Mouse (Mus musculus): ENCODE measurements around the gene Thap8. TPM values are rescaled to one million over a fixed set of nuclear protein-coding genes. Genes with fewer than 3 reads are reported as not detected.

Thap8 gene
- polyA plus RNA-seq, 1 experiment from 2014 or later, result 0.22 TPM

DNA sequence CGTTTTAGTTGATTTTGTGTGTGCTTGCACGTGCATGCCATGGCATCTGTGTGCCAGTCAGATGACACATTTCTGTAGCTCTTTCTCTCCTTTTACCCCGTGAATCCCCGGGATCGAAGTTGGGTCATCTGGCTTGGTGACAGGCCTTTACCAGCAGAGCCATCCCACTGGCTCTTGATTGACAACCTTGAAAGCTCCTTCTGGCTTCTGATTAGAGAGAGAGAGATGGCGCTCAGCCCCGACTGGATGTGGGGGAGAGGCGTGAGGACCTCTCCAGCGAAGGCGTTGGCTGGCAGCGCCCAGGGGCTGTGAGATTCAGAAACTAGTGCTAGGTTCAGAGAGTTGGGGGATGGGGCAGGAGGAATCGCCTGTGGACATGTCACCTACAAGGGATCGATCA lies 13.9 kb downstream of the Thap8 start:
- Histone ChIP-seq H3K9me3 (ENCODE audit: control insufficient read depth, low read length) (no peaks in the 10 kb centered on the region), H3K9ac (ENCODE audit: low read depth, low read length) (no peak overlapping the region), H3K4me1 (ENCODE audit: control insufficient read depth, insufficient read depth, low read length) (0 out of 2 replicates have a peak, but pooled peaks cover 5% of the 10 kb centered on the region), H3K4me2 (ENCODE audit: low read depth, low read length) (no peak overlapping the region), H3K27me3 (replicated peaks; ENCODE audit: control insufficient read depth, insufficient read depth, low read length) (no peaks in the 10 kb centered on the region), H3K36me3 (ENCODE audit: control insufficient read depth, insufficient read depth, low read length) (no peaks in the 10 kb centered on the region), H3K27ac (ENCODE audit: low read length) (no peak overlapping the region), H3K4me3 (ENCODE audit: low read length) (no peak overlapping the region)
- no peak for ATAC-seq
- WGBS, result 84% methylated on average over 13 of the region's 13 CpGs

- Histone ChIP-seq H3K9me3 (ENCODE audit: control insufficient read depth, low read length) (no peaks in the 10 kb centered on the region), H3K4me2 (ENCODE audit: low read depth, low read length) (no peak overlapping the region), H3K27me3 (replicated peaks; ENCODE audit: control insufficient read depth, insufficient read depth, low read length) (no peaks in the 10 kb centered on the region), H3K27ac (ENCODE audit: low read length) (no peak overlapping the region), H3K9ac (ENCODE audit: low read depth, low read length) (no peak overlapping the region), H3K4me3 (ENCODE audit: low read length) (no peak overlapping the region), H3K36me3 (ENCODE audit: control insufficient read depth, insufficient read depth, low read length) (0 out of 2 replicates have a peak, but pooled peaks cover 3% of the 10 kb centered on the region), H3K4me1 (ENCODE audit: control insufficient read depth, insufficient read depth, low read length) (0 out of 2 replicates have a peak, but pooled peaks cover 5% of the 10 kb centered on the region)
- no peak for ATAC-seq
- WGBS, result 82% methylated on average over 5 of the region's 5 CpGs
Measured at GRCm38 (mm10) chr7:30294296-30294695, 14.4 kb downstream of the Thap8 start.

- H3K4me3 ChIP-seq (ENCODE audit: low read length), result no peak overlapping the region
- H3K4me1 ChIP-seq (ENCODE audit: control insufficient read depth, insufficient read depth, low read length), result 0 out of 2 replicates have a peak, but pooled peaks cover 5% of the 10 kb centered on the region
- H3K4me2 ChIP-seq (ENCODE audit: low read depth, low read length), result no peak overlapping the region
- no peaks in the 10 kb centered on the region for H3K9me3 ChIP-seq (ENCODE audit: control insufficient read depth, low read length)
- no peak overlapping the region for H3K27ac ChIP-seq (ENCODE audit: low read length)
- H3K36me3 ChIP-seq (ENCODE audit: control insufficient read depth, insufficient read depth, low read length), result 0 out of 2 replicates have a peak, but pooled peaks cover 3% of the 10 kb centered on the region
- ATAC-seq, result peak; percentile 29; the same call in 1 of the 2 replicates
- H3K9ac ChIP-seq (ENCODE audit: low read depth, low read length), result no peak overlapping the region
- H3K27me3 ChIP-seq (replicated peaks; ENCODE audit: control insufficient read depth, insufficient read depth, low read length), result no peaks in the 10 kb centered on the region
- WGBS, result 51% methylated on average over 10 of the region's 10 CpGs
Measured at GRCm38 (mm10) chr7:30295103-30295502, 15.2 kb downstream of the Thap8 start.

DNA sequence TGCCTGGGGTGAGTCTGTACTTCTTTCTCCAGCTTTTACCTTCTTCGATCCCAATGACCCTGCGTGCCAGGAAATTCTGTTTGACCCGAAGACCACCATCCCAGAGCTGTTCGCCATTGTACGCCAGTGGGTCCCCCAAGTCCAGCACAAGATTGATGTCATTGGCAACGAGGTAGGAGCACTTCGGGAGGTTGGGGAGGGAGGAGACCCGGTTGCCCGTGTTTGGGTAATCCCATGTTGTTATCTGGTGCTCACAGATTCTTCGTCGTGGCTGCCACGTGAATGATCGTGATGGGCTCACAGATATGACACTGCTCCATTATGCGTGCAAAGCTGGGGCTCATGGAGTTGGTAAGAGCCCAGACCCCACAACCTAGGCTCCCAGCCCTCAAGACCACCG lies 16.9 kb downstream of the Thap8 start:
- no peaks in the 10 kb centered on the region for H3K9me3 ChIP-seq (ENCODE audit: control insufficient read depth, low read length)
- no peak overlapping the region for H3K9ac ChIP-seq (ENCODE audit: low read depth, low read length)
- 0 out of 2 replicates have a peak, but pooled peaks cover 5% of the 10 kb centered on the region for H3K4me1 ChIP-seq (ENCODE audit: control insufficient read depth, insufficient read depth, low read length)
- H3K36me3 ChIP-seq (ENCODE audit: control insufficient read depth, insufficient read depth, low read length), result 0 out of 2 replicates have a peak, but pooled peaks cover 3% of the 10 kb centered on the region
- H3K27ac ChIP-seq (ENCODE audit: low read length), result no peak overlapping the region
- H3K27me3 ChIP-seq (replicated peaks; ENCODE audit: control insufficient read depth, insufficient read depth, low read length), result no peaks in the 10 kb centered on the region
- 91% methylated on average over 15 of the region's 15 CpGs for WGBS
- H3K4me2 ChIP-seq (ENCODE audit: low read depth, low read length), result no peak overlapping the region
- H3K4me3 ChIP-seq (ENCODE audit: low read length), result no peak overlapping the region
- ATAC-seq, result no peak

DNA sequence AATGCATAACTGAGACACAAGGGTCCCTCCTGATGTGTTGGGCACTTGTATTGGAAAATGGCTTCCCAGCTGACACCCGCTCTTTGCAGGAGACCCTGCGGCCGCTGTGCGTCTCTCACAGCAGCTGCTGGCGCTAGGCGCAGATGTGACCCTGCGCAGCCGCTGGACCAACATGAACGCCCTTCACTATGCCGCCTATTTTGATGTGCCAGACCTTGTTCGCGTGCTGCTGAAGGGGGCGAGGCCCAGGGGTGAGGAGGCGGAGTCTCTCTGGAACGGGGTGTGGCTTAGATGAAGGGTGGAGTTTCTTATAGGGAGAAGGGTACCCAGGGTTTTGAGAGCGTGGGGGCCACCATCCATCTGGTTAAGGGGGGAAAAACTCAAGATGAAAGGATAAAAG lies 17.4 kb downstream of the Thap8 start:
- no peak for ATAC-seq
- Histone ChIP-seq H3K9ac (ENCODE audit: low read depth, low read length) (no peak overlapping the region), H3K27ac (ENCODE audit: low read length) (no peak overlapping the region), H3K4me1 (ENCODE audit: control insufficient read depth, insufficient read depth, low read length) (0 out of 2 replicates have a peak, but pooled peaks cover under 1% of the 10 kb centered on the region), H3K36me3 (ENCODE audit: control insufficient read depth, insufficient read depth, low read length) (0 out of 2 replicates have a peak, but pooled peaks cover 3% of the 10 kb centered on the region), H3K9me3 (ENCODE audit: control insufficient read depth, low read length) (no peaks in the 10 kb centered on the region), H3K4me3 (ENCODE audit: low read length) (no peak overlapping the region), H3K27me3 (replicated peaks; ENCODE audit: control insufficient read depth, insufficient read depth, low read length) (no peaks in the 10 kb centered on the region), H3K4me2 (ENCODE audit: low read depth, low read length) (no peak overlapping the region)
- 79% methylated on average over 16 of the region's 16 CpGs for WGBS

- Histone ChIP-seq H3K27ac (ENCODE audit: low read length) (no peak overlapping the region), H3K4me2 (ENCODE audit: low read depth, low read length) (no peak overlapping the region), H3K9ac (ENCODE audit: low read depth, low read length) (no peak overlapping the region), H3K36me3 (ENCODE audit: control insufficient read depth, insufficient read depth, low read length) (0 out of 2 replicates have a peak, but pooled peaks cover 3% of the 10 kb centered on the region), H3K27me3 (replicated peaks; ENCODE audit: control insufficient read depth, insufficient read depth, low read length) (no peaks in the 10 kb centered on the region), H3K4me1 (ENCODE audit: control insufficient read depth, insufficient read depth, low read length) (no peaks in the 10 kb centered on the region), H3K9me3 (ENCODE audit: control insufficient read depth, low read length) (no peaks in the 10 kb centered on the region), H3K4me3 (ENCODE audit: low read length) (no peak overlapping the region)
- no peak for ATAC-seq
- WGBS, result 47% methylated on average over 3 of the region's 3 CpGs
Measured at GRCm38 (mm10) chr7:30300914-30301313, 21.0 kb downstream of the Thap8 start.

- H3K4me1 ChIP-seq (ENCODE audit: control insufficient read depth, insufficient read depth, low read length), result peaks cover 14% of the 10 kb centered on the region
- H3K27me3 ChIP-seq (replicated peaks; ENCODE audit: control insufficient read depth, insufficient read depth, low read length), result no peaks in the 10 kb centered on the region
- WGBS, result 90% methylated on average over 16 of the region's 16 CpGs
- H3K4me3 ChIP-seq (ENCODE audit: low read length), result no peak overlapping the region
- no peak overlapping the region for H3K9ac ChIP-seq (ENCODE audit: low read depth, low read length)
- no peak for ATAC-seq
- no peak overlapping the region for H3K4me2 ChIP-seq (ENCODE audit: low read depth, low read length)
- H3K27ac ChIP-seq (ENCODE audit: low read length), result no peak overlapping the region
- no peaks in the 10 kb centered on the region for H3K36me3 ChIP-seq (ENCODE audit: control insufficient read depth, insufficient read depth, low read length)
- H3K9me3 ChIP-seq (ENCODE audit: control insufficient read depth, low read length), result no peaks in the 10 kb centered on the region
Measured at GRCm38 (mm10) chr7:30306083-30306779, 26.3 kb downstream of the Thap8 start.

DNA sequence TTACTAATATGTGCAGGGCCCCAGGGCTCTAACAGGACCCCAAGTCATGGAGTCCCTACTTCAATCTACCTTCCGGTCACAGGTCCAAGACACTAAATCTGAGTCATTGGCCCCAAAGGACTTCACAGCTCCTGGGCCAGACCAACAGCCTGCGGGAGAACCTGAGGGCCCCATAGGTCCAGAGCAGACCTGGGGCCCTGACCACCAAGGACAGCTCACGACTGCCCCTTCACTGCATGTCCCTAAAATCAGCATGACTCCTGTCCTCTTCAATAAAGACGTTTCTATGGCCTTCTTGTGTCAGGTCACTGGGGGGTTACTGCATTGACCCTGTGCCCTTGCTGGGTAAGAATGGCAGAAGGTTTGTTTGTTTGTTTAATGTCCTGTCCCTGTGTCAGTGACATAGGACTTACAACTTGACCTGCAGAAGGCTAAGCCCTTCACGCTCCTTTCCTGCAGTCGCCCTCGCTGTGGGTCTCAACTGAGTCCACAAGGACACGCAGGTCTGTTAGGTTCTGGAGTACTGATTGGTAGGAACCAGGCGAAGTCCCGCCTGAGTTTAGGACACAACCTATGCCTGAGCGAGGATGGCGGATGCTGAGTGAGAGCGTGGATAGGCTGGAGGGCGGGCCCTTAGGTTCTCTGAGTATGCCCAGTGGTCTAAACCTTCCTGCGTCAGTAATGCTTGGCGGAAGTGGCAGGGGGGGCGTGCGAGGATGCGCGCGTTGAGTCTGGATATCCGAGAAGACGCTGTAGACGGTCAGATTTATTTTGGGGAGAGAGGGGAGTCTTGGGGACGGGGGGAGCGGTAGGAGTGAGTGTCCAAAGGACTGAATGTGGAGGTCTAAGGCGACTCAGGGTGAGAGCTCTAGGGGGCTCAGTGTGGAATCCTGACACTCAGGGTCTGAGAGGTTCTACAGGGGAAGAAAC lies 28.4 kb downstream of the Thap8 start, which contains the start of gene Alkbh6:
Gene Alkbh6, plus strand, starts transcription at position 642 of the 930 bp plus-strand sequence.
- Histone ChIP-seq H3K27me3 (replicated peaks; ENCODE audit: control insufficient read depth, insufficient read depth, low read length) (no peaks in the 10 kb centered on the region), H3K4me1 (ENCODE audit: control insufficient read depth, insufficient read depth, low read length) (peaks cover 14% of the 10 kb centered on the region), H3K4me3 (ENCODE audit: low read length) (peak within 1 kb of the TSS; percentile 67), H3K36me3 (ENCODE audit: control insufficient read depth, insufficient read depth, low read length) (no peaks in the 10 kb centered on the region), H3K9me3 (ENCODE audit: control insufficient read depth, low read length) (no peaks in the 10 kb centered on the region), H3K9ac (ENCODE audit: low read depth, low read length) (peak within 1 kb of the TSS; percentile 69), H3K27ac (ENCODE audit: low read length) (peak within 1 kb of the TSS; percentile 79), H3K4me2 (ENCODE audit: low read depth, low read length) (peak within 1 kb of the TSS; percentile 84)
- ATAC-seq, result peak; percentile 100
- WGBS, result 4% methylated on average over 27 of the region's 27 CpGs
